Mouse (Mus musculus): ENCODE measurements at regions not wholly inside any gene's neighbourhood (a gene's known extent, or its start where the extent isn't known, plus 50 kb on each side); places are given as distances from the start of the nearest gene placed in this dataset.

GRCm38 (mm10) chr2:162720016-162720415 lies 59.1 kb upstream of the Ptprt start:
- TF ChIP-seq CTCF (IDR thresholded peaks at IDR 0.05; ENCODE audit: borderline replicate concordance, extremely low read depth, insufficient read depth, insufficient read length): no peak
- TF ChIP-seq POLR2A (IDR thresholded peaks at IDR 0.05; ENCODE audit: borderline replicate concordance, extremely low read depth, insufficient read depth, insufficient read length, poor library complexity, severe bottlenecking): no peak
